Mouse (Mus musculus): ENCODE data around the gene Abhd2. TPM values are rescaled to one million over a fixed set of nuclear protein-coding genes. Genes with fewer than 3 reads are reported as not detected.

Gene Abhd2
- polyA plus RNA-seq, 1 experiment from 2014 or later: 49.3 TPM

DNA sequence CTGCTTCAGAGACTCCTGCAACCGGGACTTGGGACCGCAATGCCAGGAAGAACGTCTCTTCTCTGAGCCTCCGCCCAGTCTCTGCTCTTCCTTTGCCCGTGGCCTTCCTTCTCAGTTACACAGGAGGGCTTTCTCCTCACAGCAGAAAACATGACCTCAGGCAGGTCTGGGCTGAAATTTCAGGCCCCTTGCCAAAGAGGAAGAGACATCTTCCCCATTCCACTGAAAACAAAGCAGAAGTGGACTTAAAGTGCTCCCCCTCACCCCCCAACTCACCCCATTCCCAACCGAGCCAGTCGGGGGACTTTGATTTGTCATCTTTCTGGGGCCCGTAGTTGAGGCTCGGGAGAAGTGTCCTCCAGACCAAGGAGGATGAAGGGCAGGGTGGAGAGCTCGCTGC is 41.0 kb upstream of the Abhd2 start:
- no peaks in the 10 kb centered on the region for H3K4me1 ChIP-seq (ENCODE audit: insufficient read depth)
- TF ChIP-seq CTCF (IDR thresholded peaks at IDR 0.05; ENCODE audit: low read depth) (no peak), EP300 (IDR thresholded peaks at IDR 0.05; ENCODE audit: low read depth) (no peak)
- DNase-seq (no peak), ATAC-seq (no peak)
- H3K4me3 ChIP-seq (ENCODE audit: low read depth, low read length): no peak overlapping the region
- WGBS (ENCODE audit: insufficient replicate concordance): 48% methylated on average over 10 of the region's 10 CpGs
- H3K9me3 ChIP-seq (ENCODE audit: low read length): no peaks in the 10 kb centered on the region
- H3K27me3 ChIP-seq (ENCODE audit: insufficient read depth, low read length): no peaks in the 10 kb centered on the region
- peak overlapping the region; percentile 18; the same call in 1 of the 2 replicates for H3K4me2 ChIP-seq (ENCODE audit: low read depth, low read length)
- H3K9ac ChIP-seq (replicated peaks): no peak overlapping the region
- no peak overlapping the region for H3K27ac ChIP-seq (ENCODE audit: low read depth)
- H3K36me3 ChIP-seq (replicated peaks; ENCODE audit: insufficient read depth, low read length): no peaks in the 10 kb centered on the region

GRCm38 (mm10) chr7:79238741-79239140 is 34.3 kb upstream of the Abhd2 start:
- Histone ChIP-seq H3K36me3 (replicated peaks; ENCODE audit: insufficient read depth, low read length) (no peaks in the 10 kb centered on the region), H3K27me3 (ENCODE audit: insufficient read depth, low read length) (no peaks in the 10 kb centered on the region), H3K9me3 (ENCODE audit: low read length) (no peaks in the 10 kb centered on the region), H3K4me2 (ENCODE audit: low read depth, low read length) (no peak overlapping the region), H3K9ac (replicated peaks) (no peak overlapping the region), H3K4me3 (ENCODE audit: low read depth, low read length) (no peak overlapping the region), H3K4me1 (ENCODE audit: insufficient read depth) (no peaks in the 10 kb centered on the region), H3K27ac (ENCODE audit: low read depth) (no peak overlapping the region)
- TF ChIP-seq EP300 (IDR thresholded peaks at IDR 0.05; ENCODE audit: low read depth): no peak
- peak; percentile 69 for TF ChIP-seq CTCF (IDR thresholded peaks at IDR 0.05; ENCODE audit: low read depth)
- 71% methylated on average over 5 of the region's 5 CpGs for WGBS (ENCODE audit: insufficient replicate concordance)
- DNase-seq (peak; percentile 41), ATAC-seq (no peak)

GRCm38 (mm10) chr7:79241931-79242625 is 30.9 kb upstream of the Abhd2 start:
- H3K36me3 ChIP-seq (replicated peaks; ENCODE audit: insufficient read depth, low read length): no peaks in the 10 kb centered on the region
- no peak overlapping the region for H3K4me3 ChIP-seq (ENCODE audit: low read depth, low read length)
- DNase-seq (no peak), ATAC-seq (no peak)
- H3K9ac ChIP-seq (replicated peaks): no peak overlapping the region
- H3K27ac ChIP-seq (ENCODE audit: low read depth): no peak overlapping the region
- no peak overlapping the region for H3K4me2 ChIP-seq (ENCODE audit: low read depth, low read length)
- no peaks in the 10 kb centered on the region for H3K4me1 ChIP-seq (ENCODE audit: insufficient read depth)
- H3K9me3 ChIP-seq (ENCODE audit: low read length): no peaks in the 10 kb centered on the region
- no peaks in the 10 kb centered on the region for H3K27me3 ChIP-seq (ENCODE audit: insufficient read depth, low read length)
- TF ChIP-seq CTCF (IDR thresholded peaks at IDR 0.05; ENCODE audit: low read depth): no peak
- WGBS (ENCODE audit: insufficient replicate concordance): 76% methylated on average over 10 of the region's 10 CpGs

- H3K4me2 ChIP-seq (ENCODE audit: low read depth, low read length): no peak overlapping the region
- H3K27ac ChIP-seq (ENCODE audit: low read depth): no peak overlapping the region
- no peaks in the 10 kb centered on the region for H3K27me3 ChIP-seq (ENCODE audit: insufficient read depth, low read length)
- DNase-seq (no peak), ATAC-seq (no peak)
- H3K36me3 ChIP-seq (replicated peaks; ENCODE audit: insufficient read depth, low read length): no peaks in the 10 kb centered on the region
- TF ChIP-seq EP300 (IDR thresholded peaks at IDR 0.05; ENCODE audit: low read depth) (no peak), CTCF (IDR thresholded peaks at IDR 0.05; ENCODE audit: low read depth) (no peak)
- 70% methylated on average over 4 of the region's 4 CpGs for WGBS (ENCODE audit: insufficient replicate concordance)
- peaks cover 5% of the 10 kb centered on the region for H3K4me1 ChIP-seq (ENCODE audit: insufficient read depth)
- no peak overlapping the region for H3K9ac ChIP-seq (replicated peaks)
- H3K9me3 ChIP-seq (ENCODE audit: low read length): no peaks in the 10 kb centered on the region
- no peak overlapping the region for H3K4me3 ChIP-seq (ENCODE audit: low read depth, low read length)
Measured at GRCm38 (mm10) chr7:79243236-79243635, 29.8 kb upstream of the Abhd2 start.

- no peak for TF ChIP-seq EP300 (IDR thresholded peaks at IDR 0.05; ENCODE audit: low read depth)
- TF ChIP-seq CTCF (IDR thresholded peaks at IDR 0.05; ENCODE audit: low read depth): peak; percentile 94
- H3K4me3 ChIP-seq (ENCODE audit: low read depth, low read length): no peak overlapping the region
- H3K36me3 ChIP-seq (replicated peaks; ENCODE audit: insufficient read depth, low read length): no peaks in the 10 kb centered on the region
- no peak overlapping the region for H3K27ac ChIP-seq (ENCODE audit: low read depth)
- no peak overlapping the region for H3K9ac ChIP-seq (replicated peaks)
- H3K4me2 ChIP-seq (ENCODE audit: low read depth, low read length): no peak overlapping the region
- ATAC-seq (peak; percentile 74), DNase-seq (peak; percentile 82)
- peaks cover 5% of the 10 kb centered on the region for H3K4me1 ChIP-seq (ENCODE audit: insufficient read depth)
- WGBS (ENCODE audit: insufficient replicate concordance): 12% methylated on average over 18 of the region's 18 CpGs
- H3K9me3 ChIP-seq (ENCODE audit: low read length): no peaks in the 10 kb centered on the region
- no peaks in the 10 kb centered on the region for H3K27me3 ChIP-seq (ENCODE audit: insufficient read depth, low read length)
Measured at GRCm38 (mm10) chr7:79246039-79246670, 26.8 kb upstream of the Abhd2 start.

DNA sequence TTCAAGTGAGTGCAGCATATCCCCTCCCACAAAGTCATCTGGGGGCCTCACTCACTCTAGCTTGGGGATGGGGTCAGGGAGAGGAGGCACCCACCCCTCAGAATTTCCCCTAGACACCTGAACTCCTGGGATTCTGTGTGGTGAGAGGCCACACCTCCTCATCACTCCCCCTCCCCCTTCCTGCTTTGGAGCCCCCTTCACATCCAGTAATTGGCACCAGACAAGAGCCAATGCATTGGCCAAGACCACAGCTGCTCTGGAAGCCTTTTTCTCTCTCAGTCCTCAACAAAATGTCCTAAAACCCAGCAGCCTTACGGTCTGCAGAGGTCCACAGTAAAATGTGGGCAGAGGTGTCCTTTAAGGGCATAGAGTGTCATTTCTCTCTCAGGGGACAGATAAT is 25.6 kb upstream of the Abhd2 start:
- no peaks in the 10 kb centered on the region for H3K27me3 ChIP-seq (ENCODE audit: insufficient read depth, low read length)
- H3K4me1 ChIP-seq (ENCODE audit: insufficient read depth): peaks cover 5% of the 10 kb centered on the region
- no peak for DNase-seq
- H3K27ac ChIP-seq (ENCODE audit: low read depth): no peak overlapping the region
- no peaks in the 10 kb centered on the region for H3K9me3 ChIP-seq (ENCODE audit: low read length)
- 78% methylated on average over 1 of the region's 1 CpGs for WGBS (ENCODE audit: insufficient replicate concordance)
- ATAC-seq: no peak
- TF ChIP-seq EP300 (IDR thresholded peaks at IDR 0.05; ENCODE audit: low read depth) (no peak), CTCF (IDR thresholded peaks at IDR 0.05; ENCODE audit: low read depth) (no peak)
- H3K4me3 ChIP-seq (ENCODE audit: low read depth, low read length): no peak overlapping the region
- no peak overlapping the region for H3K4me2 ChIP-seq (ENCODE audit: low read depth, low read length)
- H3K9ac ChIP-seq (replicated peaks): no peak overlapping the region
- H3K36me3 ChIP-seq (replicated peaks; ENCODE audit: insufficient read depth, low read length): no peaks in the 10 kb centered on the region

Measured in liver, postnatal 0 days (tissue).